Mouse (Mus musculus) layer of hippocampus, adult 18-20 months (tissue): Measurements from ENCODE around the gene Gimap4. TPM values are rescaled to one million over a fixed set of nuclear protein-coding genes. Genes with fewer than 3 reads are reported as not detected.

Experiments used
- total RNA-seq, 2 experiments: library from RNA; stranded (reverse); gene quantifications; 2 replicates each; pipeline ENCODE4 v1.2.3; 2021

Gimap4 gene
- total RNA-seq, 2 experiments from 2014 or later, result not detected

Other genes with a start within 250 kb of the Gimap4 start
- 10 to 100 TPM; 22.3 TPM for gene Zfp467, start 238.7 kb upstream of the Gimap4 start, total RNA-seq
- gene Sspo, start 236.3 kb upstream of the Gimap4 start, total RNA-seq, result under 1 TPM; 0.56 to 0.74 TPM
- gene Atp6v0e2, start 146.9 kb upstream of the Gimap4 start, total RNA-seq, result 100 to 1,000 TPM; 440 to 446 TPM
- 10 to 100 TPM; 32.3 to 37.6 TPM for gene Lrrc61, start 129.8 kb upstream of the Gimap4 start, total RNA-seq
- gene Rarres2, start 111.8 kb upstream of the Gimap4 start, total RNA-seq, result 10 to 100 TPM; 14.9 to 18.0 TPM
- not detected for gene Gm45021, start 94.9 kb upstream of the Gimap4 start, total RNA-seq
- 10 to 100 TPM; 48.0 to 51.0 TPM for gene Repin1, start 90.7 kb upstream of the Gimap4 start, total RNA-seq
- not detected for gene Gm44965, start 90.6 kb upstream of the Gimap4 start, total RNA-seq
- 1 to 10 TPM; 7.1 to 8.2 TPM for gene Zfp775, start 82.5 kb upstream of the Gimap4 start, total RNA-seq
- gene AI854703, start 57.8 kb upstream of the Gimap4 start, total RNA-seq, result 10 to 100 TPM; 13.4 to 13.6 TPM
- gene Gimap8, start 37.3 kb upstream of the Gimap4 start, total RNA-seq, result under 1 TPM; 0.77 to 0.81 TPM
- gene Gimap9, start 8.4 kb upstream of the Gimap4 start, total RNA-seq, result 1 to 10 TPM in 1 of 2 experiments, under 1 TPM in 1; 0.48 to 1.1 TPM
- gene Gimap6, start 23.7 kb downstream of the Gimap4 start, total RNA-seq, result 1 to 10 TPM; 4.3 to 4.9 TPM
- gene Gm28053, start 34.1 kb downstream of the Gimap4 start, total RNA-seq, result 1 to 10 TPM in 1 of 2 experiments, not detected in 1; 1.9 TPM
- gene Gimap7, start 34.1 kb downstream of the Gimap4 start, total RNA-seq, result not detected
- gene Gimap1, start 54.5 kb downstream of the Gimap4 start, total RNA-seq, result 1 to 10 TPM; 1.4 to 1.9 TPM
- under 1 TPM; 0.62 to 0.99 TPM for gene Gimap5, start 61.6 kb downstream of the Gimap4 start, total RNA-seq
- gene Gimap3, start 86.3 kb downstream of the Gimap4 start, total RNA-seq, result not detected
- 10 to 100 TPM; 32.4 to 36.3 TPM for gene Tmem176a, start 156.4 kb downstream of the Gimap4 start, total RNA-seq
- gene Tmem176b, start 156.9 kb downstream of the Gimap4 start, total RNA-seq, result 10 to 100 TPM; 58.5 to 61.2 TPM
- gene Aoc1, start 188.3 kb downstream of the Gimap4 start, total RNA-seq, result not detected
- not detected for gene 1600015I10Rik, start 245.3 kb downstream of the Gimap4 start, total RNA-seq